Mouse (Mus musculus) CD4-positive, CD25-positive, alpha-beta regulatory T cell, adult 4 months (primary cell): ENCODE measurements around the gene Notch3. TPM values are rescaled to one million over a fixed set of nuclear protein-coding genes. Genes with fewer than 3 reads are reported as not detected.
"Not testable (repeated sequence)": the region's sequence is repeated elsewhere in the genome, so short reads cannot be mapped to it uniquely, and the experiment has no call there.

ENCODE experiments used
- ATAC-seq: one replicate; pipeline ENCODE4 v1.8.0; 2017
- polyA plus RNA-seq, 2 experiments: library from polyadenylated mRNA; unstranded; fragments of 100-300 nt; shearing (Covaris generic); gene quantifications; one replicate each; pipeline ENCODE4 v1.2.1; 2017

The Notch3 gene
- polyA plus RNA-seq, 2 experiments from 2014 or later: 0.05 TPM; not detected in 1

DNA sequence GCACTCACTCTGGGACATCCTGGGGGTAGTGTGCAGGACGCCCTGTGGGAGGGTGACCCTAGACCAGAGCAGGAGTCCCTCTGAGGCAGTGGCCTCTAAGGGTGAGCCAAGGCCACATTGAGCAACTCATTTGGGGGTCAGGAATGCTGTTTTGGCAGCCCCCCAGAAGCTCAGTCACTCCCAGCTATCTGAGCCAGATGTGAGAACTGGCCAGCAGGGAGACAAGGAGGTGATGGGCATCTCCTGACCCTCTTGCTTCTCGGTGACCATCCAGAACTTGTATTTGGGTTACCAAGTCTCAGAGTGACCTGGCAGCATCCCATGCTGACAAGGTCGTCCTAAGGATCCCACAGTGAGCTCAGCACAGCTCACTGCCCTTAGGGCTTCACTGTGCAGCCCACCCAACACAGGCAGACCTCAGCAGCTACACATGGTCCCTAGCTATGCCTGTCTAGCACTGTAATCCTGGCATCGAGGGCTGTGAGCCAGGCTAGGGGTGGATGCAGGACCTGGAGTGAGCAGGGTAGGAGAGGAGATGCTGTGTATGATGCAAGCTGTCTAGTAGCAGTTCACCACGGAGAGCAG is 49.3 kb downstream of the Notch3 start:
- ATAC-seq: no peak

DNA sequence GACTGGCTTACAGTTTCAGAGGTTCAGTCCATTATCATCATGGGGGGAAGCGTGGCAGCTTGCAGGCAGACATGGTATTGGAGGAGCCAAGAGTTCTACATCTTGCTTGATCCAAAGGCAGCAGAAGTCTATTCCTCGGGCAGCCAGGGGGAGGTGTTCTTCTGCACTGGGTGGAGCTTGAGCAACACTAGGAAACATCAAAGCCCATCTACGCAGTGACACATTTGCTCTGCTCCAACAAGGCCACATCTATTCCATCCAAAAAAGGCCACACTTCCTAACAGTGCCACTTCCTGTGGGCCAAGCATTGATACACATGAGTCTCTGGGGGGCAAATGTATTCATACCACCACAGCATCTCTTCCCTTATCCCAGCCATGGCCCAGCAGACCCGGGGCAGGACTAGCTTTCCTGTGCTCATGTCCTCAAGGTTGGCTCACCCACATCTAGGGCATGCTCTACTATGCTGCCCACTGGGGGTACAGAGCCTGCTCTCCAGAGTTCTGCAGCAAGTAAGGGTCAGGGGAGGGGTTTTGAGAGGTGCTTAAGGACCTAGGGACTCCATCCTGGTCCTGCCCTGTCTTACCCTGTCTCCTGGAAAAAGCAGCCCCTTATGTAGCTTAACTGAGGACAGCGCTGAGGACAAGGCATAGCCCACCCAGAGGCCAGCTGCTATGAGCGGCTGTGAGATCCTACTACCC is 49.9 kb downstream of the Notch3 start:
- ATAC-seq: no peak

DNA sequence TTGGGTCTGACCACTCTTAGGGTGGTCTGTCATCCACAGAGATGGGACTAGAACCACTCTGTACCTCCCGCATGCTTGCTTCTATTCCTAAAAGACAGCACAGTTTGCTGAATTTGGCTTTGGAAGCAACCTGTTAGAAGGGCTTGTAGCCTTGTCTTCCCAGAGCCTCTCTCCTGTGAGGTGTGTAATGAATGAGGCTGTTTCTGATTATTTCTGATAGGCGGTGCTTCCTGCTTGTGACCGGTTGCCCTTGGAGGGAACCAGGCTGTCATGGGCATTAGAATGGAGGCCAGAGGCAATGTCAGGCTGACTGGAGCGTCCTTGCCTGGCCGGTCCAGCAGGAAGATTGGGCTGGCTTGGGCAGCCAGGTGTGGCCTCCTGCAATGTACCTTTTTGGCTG is 52.2 kb downstream of the Notch3 start:
- not testable (repeated sequence) for ATAC-seq

DNA sequence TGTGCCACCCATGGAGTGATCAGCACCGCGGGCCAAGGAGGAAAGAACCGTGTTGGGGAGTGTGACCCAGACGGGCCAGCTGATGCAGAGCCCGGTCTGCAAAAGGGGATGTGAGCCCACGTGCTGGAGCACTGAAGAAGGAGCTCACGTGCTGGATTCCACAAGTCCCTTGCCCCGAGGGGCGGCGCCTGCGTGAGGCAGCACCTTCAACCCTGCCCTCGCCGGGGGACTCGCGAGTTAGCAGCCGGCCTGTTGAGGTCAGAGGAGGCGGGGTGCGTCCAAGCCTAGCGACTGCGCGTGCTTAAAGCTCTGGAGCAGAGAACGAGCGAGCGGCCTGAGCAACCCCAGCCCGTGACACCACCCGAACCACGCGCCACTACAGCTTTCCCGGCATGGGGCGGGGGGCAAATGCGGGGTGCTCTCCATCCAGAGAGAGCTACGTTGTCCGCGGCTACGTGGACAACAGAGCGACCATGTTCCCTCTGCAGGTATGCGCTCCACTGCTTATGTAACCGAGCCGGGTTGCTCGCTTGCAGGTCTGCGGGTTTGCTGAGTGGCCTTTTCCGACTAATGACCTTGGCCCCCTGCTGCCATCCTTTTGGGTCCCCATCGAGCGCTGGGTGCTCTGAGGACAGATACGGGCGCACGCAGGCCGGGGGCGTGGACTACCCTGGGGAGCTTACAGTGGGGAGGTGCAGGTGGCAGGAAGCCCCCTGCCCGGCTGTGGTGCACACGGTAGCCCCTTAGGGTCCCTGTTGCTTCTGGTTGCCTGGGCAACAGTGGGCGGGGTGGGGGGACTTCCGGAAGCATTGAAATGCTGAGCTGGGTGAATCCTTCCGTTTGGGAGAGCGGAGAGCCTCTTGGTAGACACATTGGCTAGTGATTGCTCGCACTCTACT is 52.9 kb downstream of the Notch3 start:
- no peak for ATAC-seq

GRCm38 (mm10) chr17:32113255-32113522 is 53.5 kb downstream of the Notch3 start:
- no peak for ATAC-seq

DNA sequence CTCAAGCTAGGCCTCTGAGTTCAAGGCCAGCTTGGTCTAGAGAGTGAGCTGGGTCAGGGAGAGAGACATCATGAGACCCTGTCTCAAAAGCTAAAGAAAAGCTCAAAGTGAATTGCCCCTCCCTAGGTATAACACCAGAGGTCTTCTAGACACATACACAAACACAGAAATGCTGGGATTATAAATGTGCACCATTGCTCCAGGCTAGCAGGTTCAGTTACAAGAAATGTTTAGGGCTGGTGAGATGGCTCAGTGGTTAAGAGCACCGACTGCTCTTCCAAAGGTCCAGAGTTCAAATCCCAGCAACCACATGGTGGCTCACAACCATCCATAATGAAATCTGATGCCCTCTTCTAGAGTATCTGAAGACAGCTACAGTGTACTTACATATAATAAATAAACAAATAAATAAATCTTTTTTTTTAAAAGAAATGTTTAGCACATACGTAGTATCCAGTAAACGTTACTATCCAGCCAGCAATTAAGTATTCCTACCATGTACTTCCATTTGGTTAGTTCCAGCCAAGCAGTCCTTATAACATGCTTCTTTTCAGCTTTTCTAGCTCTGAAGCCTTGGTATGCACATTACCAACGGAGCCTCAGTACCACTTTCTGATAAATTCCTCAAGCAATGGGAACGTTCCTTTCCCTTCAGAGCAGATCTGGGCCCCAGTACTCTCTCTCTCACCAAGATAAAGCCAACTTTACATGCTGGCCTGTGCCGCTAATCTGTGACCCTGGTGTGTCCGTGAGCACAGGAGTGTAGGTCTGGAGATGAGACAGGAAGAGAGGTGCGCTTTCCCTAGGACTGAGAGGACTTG is 54.0 kb downstream of the Notch3 start:
- no peak for ATAC-seq

GRCm38 (mm10) chr17:32110980-32111780 is 55.5 kb downstream of the Notch3 start:
- no peak for ATAC-seq

GRCm38 (mm10) chr17:32110424-32110823 is 56.2 kb downstream of the Notch3 start:
- ATAC-seq: no peak

DNA sequence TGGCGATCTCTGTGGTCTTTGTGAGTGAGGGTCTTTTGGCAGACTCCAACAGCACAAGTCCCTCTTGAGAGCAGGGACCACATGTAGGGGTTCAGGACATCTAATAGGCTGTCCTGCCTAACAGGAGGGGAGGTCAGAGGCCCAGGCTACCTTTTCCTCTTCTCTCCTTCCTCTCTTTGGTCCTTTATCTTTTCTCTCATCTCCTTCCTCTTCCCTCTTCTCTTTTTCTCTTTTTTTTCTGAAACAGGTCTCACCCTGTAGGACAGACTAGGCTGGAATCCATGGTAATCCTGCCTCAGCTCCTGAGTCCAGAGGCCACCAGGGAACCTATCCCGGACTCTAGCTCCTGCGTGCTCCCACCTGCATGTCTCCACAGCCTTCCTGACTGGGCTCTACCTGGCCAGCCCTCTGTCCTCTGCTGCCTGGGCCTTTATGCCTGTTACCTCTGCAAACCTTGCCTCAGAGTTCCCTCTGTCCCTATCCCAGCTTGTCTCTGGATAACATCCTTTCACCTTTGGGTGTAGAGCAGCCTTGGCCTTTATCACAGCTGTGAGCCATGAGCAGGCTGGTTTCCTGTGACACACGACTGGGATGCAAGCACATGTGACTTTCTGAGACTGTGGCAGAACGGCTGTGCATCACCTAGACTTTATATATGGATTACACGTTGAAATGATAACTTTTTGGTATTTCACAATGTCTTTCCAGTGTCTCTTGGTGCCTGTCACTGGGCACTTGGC is 57.3 kb downstream of the Notch3 start:
- no peak for ATAC-seq

- not testable (repeated sequence) for ATAC-seq
These were observed 58.2 kb downstream of the Notch3 start for GRCm38 (mm10) chr17:32108320-32109011.

GRCm38 (mm10) chr17:32107877-32108276 is 58.8 kb downstream of the Notch3 start:
- ATAC-seq: no peak

GRCm38 (mm10) chr17:32106358-32106757 is 60.3 kb downstream of the Notch3 start:
- ATAC-seq: no peak

- no peak for ATAC-seq
These were observed 63.6 kb downstream of the Notch3 start for GRCm38 (mm10) chr17:32103054-32103453.

- no peak for ATAC-seq
These were observed 66.6 kb downstream of the Notch3 start for GRCm38 (mm10) chr17:32099943-32100586.

GRCm38 (mm10) chr17:32099574-32099942 is 67.1 kb downstream of the Notch3 start:
- ATAC-seq: no peak

DNA sequence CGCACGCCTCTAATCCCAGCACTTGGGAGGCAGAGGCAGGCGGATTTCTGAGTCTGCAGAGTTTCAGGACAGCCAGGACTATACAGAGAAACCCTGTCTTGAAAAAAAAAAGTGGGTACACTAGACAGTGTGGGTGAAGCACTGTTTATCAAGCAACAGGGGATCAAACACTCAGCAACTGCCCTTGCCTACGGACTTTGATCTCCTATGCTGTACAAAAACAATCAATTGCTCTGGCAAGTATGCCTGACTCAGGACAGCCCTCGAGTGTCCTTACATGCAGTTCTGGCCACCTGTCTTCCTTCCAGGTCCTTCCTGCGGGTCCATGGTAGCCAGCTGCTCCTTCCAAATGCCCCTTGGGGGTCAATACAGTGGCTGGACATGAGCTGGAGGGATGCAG is 67.7 kb downstream of the Notch3 start:
- not testable (repeated sequence) for ATAC-seq

GRCm38 (mm10) chr17:32097676-32098075 is 69.0 kb downstream of the Notch3 start:
- ATAC-seq: no peak

GRCm38 (mm10) chr17:32092895-32093294 is 73.8 kb downstream of the Notch3 start:
- ATAC-seq: no peak

DNA sequence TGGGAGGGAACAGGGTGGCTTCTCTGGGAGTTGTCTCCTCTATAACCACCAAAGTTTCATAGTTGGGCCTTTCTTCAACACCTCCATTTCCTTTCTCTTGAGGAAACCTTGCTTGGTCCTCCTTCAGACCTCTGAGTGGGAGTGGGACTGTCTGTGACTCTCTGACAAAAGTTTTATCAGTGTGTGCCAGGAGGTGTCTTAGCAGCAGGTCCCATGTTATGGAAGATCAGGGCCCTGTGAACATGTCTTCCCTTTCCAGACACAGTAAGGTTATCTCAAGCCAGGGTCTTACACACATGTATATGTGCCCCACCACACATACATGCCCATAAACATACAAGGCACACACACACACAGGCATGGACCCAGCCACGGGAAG is 74.4 kb downstream of the Notch3 start:
- ATAC-seq: no peak
